Mouse (Mus musculus) liver, embryonic 18 days (tissue): ENCODE data around the gene Carmil1. TPM values are rescaled to one million over a fixed set of nuclear protein-coding genes. Genes with fewer than 3 reads are reported as not detected.

Experiments
- polyA plus RNA-seq: library from polyadenylated mRNA; depleted of rRNA; stranded (reverse); fragments of >200 nt; gene quantifications from 2 replicates; pipeline ENCODE4 v1.2.3, GENCODE M21; 2012; rRNA removed

The Carmil1 gene
- polyA plus RNA-seq: 5.7 and 6.4 TPM in 2 replicates

DNA sequence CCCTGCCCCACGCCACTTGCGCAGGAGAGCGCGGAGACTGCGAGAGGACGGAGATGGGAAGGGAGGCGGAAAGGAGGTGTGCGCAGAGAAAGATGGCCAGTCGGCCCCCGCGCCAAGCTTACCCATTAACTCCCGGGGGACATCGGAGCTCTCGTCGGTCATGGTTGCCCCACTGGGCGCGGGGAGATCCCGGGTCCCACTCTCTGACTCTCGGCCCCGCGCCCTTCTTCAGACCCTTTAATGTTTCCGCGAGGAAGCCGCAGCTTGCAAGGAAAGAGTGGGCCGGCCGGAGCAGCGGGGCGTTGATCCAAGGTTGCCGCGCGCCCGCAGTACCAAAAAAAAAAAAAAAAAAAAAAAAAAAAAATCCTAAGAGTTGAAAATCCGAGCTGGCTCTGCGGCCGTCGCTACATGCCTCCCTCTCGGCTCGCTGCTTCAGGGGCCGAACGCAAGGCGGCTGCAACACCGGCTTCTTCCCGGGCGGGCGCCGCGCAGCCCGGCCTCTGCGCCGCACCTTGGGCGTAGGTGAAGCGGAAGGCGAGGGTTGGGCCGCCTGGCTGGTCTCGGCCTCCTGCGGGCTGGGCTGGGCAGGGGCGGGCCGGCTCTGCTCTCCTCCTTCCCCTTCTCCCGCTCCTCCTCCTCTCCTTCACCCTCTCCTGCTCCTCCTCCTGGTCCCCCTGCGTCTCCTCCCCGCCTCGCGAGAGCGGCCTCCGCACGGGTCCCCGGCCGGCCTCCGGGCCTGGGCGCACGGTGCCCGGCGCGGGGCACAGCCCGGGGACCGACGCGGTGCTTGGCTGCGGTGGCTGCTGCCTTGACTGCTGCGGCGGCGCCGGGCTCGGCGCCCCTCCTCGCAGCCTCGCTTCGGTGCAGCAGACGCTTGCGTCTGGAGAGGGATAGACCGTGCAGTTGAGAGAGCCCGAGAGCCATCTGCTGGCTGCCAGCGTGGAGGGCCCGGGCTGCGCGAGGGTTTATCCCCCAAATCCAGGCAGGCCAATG is at the start of gene Carmil1:
Carmil1 (minus strand) TSS at position 357 of the 993 bp plus-strand sequence.

DNA sequence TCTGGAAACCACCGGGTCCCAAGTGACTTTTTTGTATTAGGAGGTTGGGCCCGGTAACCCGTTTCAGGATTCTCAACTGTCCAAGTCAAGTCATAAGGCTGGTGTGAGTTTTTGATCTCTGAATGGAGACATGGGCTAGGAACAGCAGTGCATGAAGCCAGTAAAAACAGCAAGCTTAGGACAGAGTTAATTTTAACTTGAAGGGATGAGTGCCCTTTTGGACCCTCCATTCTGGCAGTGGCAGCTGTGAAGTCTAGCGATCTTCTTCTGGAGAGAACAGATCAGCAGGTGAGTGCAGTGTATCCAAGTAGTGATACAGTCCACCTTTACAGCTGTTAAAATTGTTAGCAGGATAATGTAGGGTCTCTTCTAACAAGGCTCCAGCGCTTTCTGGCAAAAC is 46.6 kb upstream of the Carmil1 start, which contains the start of gene Cmah:
Cmah (plus strand) TSS at position 204 of the 400 bp plus-strand sequence.

DNA sequence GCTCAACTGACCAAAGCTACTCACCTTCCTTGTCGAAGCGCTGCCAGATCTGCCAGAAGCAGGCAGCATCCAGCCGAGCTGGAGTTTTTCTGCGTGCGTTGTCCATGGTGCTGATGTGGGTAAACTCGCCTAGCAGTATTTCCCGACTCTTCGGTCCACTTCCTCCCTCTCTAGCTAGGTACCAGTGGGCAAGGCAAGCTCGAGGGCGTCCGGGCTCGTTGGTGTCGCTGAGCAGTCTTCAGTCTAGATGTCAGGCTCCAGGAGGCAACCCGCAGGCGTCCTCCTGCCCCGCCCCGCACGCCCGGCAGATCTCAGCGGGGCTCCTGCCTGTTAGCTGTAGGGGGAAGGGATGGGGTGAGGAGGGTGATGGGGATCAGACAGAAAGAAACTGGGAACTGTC is 289.7 kb downstream of the Carmil1 start, which contains the start of gene Scgn:
Scgn (minus strand) TSS at position 287 of the 400 bp plus-strand sequence.

Other genes with a start within 250 kb of the Carmil1 start
- 1.6 and 2.1 TPM in 2 replicates for gene Cmah, start 46.6 kb upstream of the Carmil1 start, polyA plus RNA-seq